Mouse (Mus musculus) granulocyte monocyte progenitor cell, adult 5-6 weeks (primary cell): ENCODE measurements around the gene Tspan31. TPM values are rescaled to one million over a fixed set of nuclear protein-coding genes. Genes with fewer than 3 reads are reported as not detected.
"Not testable (repeated sequence)": the region's sequence is repeated elsewhere in the genome, so short reads cannot be mapped to it uniquely, and the experiment has no call there.

ENCODE experiments used
- ATAC-seq: replicated peaks from 2 replicates; pipeline ENCODE4 v1.8.0; 2016; ENCODE audit warnings: mild to moderate bottlenecking, moderate TSS enrichment, inconsistent platforms; ENCODE audit not compliant: poor library complexity, severe bottlenecking
- total RNA-seq, 2 experiments: library from RNA; stranded (forward) in 1 of 2; stranded (reverse) in 1 of 2; fragments of 200-712, 200-1000 nt in 1 of 2; fragments of >200 nt in 1 of 2; fragmentation: Nextera tagmentation in 1 of 2; gene quantifications; 2 replicates each; pipeline ENCODE4 v1.2.3; 2014 to 2017

The Tspan31 gene
- total RNA-seq, 2 experiments from 2014 or later, result 82.6 to 102 TPM

GRCm38 (mm10) chr10:127068360-127069038 lies 1.6 kb downstream of the Tspan31 start:
- ATAC-seq, result peak; percentile 41

- ATAC-seq, result no peak
Observed at GRCm38 (mm10) chr10:127066519-127067018, 3.5 kb downstream of the Tspan31 start.

- ATAC-seq, result no peak
Observed at GRCm38 (mm10) chr10:127065981-127066380, 4.1 kb downstream of the Tspan31 start.

- ATAC-seq, result no peak
Observed at GRCm38 (mm10) chr10:127063913-127064870, 5.9 kb downstream of the Tspan31 start.

- peak; percentile 69 for ATAC-seq
Observed at GRCm38 (mm10) chr10:127063239-127063872, 6.7 kb downstream of the Tspan31 start, which contains the start of gene Cdk4. Cdk4 (plus strand) TSS chr10:127063534.

GRCm38 (mm10) chr10:127062503-127062902 lies 7.6 kb downstream of the Tspan31 start:
- ATAC-seq, result peak; percentile 57

GRCm38 (mm10) chr10:127062101-127062500 lies 8.0 kb downstream of the Tspan31 start:
- ATAC-seq, result not testable (repeated sequence)

- no peak for ATAC-seq
Observed at GRCm38 (mm10) chr10:127061513-127061912, 8.6 kb downstream of the Tspan31 start.

- ATAC-seq, result no peak
Observed at GRCm38 (mm10) chr10:127061085-127061484, 9.0 kb downstream of the Tspan31 start.

GRCm38 (mm10) chr10:127059968-127060916 lies 9.8 kb downstream of the Tspan31 start, which contains the start of gene March9:
March9 (minus strand) TSS chr10:127060184.
- no peak for ATAC-seq

- no peak for ATAC-seq
Observed at GRCm38 (mm10) chr10:127059174-127059967, 10.7 kb downstream of the Tspan31 start.

- no peak for ATAC-seq
Observed at GRCm38 (mm10) chr10:127058708-127059107, 11.4 kb downstream of the Tspan31 start.

GRCm38 (mm10) chr10:127058161-127058560 lies 11.9 kb downstream of the Tspan31 start:
- ATAC-seq, result peak; percentile 72

GRCm38 (mm10) chr10:127056490-127056889 lies 13.6 kb downstream of the Tspan31 start:
- no peak for ATAC-seq

GRCm38 (mm10) chr10:127055406-127055805 lies 14.7 kb downstream of the Tspan31 start:
- ATAC-seq, result peak; percentile 33

GRCm38 (mm10) chr10:127054646-127055045 lies 15.4 kb downstream of the Tspan31 start:
- ATAC-seq, result no peak; the same call in 1 of the 2 replicates

- peak; percentile 71 for ATAC-seq
Observed at GRCm38 (mm10) chr10:127050119-127050474, 20.0 kb downstream of the Tspan31 start.

GRCm38 (mm10) chr10:127049395-127050118 lies 20.5 kb downstream of the Tspan31 start:
- ATAC-seq, result peak; percentile 55
